Mouse (Mus musculus): ENCODE results near the gene Smdt1. TPM values are rescaled to one million over a fixed set of nuclear protein-coding genes. Genes with fewer than 3 reads are reported as not detected.
"Not testable (repeated sequence)": the region's sequence is repeated elsewhere in the genome, so short reads cannot be mapped to it uniquely, and the experiment has no call there.

Gene Smdt1
- total RNA-seq, 1 experiment from 2014 or later: 179 TPM

GRCm38 (mm10) chr15:82368851-82369250 is 30.1 kb downstream of the Smdt1 start:
- no peak for DNase-seq

- no peak for DNase-seq
Observed at GRCm38 (mm10) chr15:82372446-82372845, 33.7 kb downstream of the Smdt1 start.

- DNase-seq: no peak
Observed at GRCm38 (mm10) chr15:82372991-82373390, 34.2 kb downstream of the Smdt1 start.

- no peak for DNase-seq
Observed at GRCm38 (mm10) chr15:82374437-82374836, 35.7 kb downstream of the Smdt1 start.

GRCm38 (mm10) chr15:82375855-82376254 is 37.1 kb downstream of the Smdt1 start:
- no peak for DNase-seq

GRCm38 (mm10) chr15:82376393-82377138 is 37.8 kb downstream of the Smdt1 start:
- DNase-seq: peak; percentile 60

GRCm38 (mm10) chr15:82377701-82378100 is 38.9 kb downstream of the Smdt1 start:
- DNase-seq: no peak

GRCm38 (mm10) chr15:82378261-82379180 is 39.8 kb downstream of the Smdt1 start:
- DNase-seq: peak; percentile 41

GRCm38 (mm10) chr15:82379511-82379870 is 40.7 kb downstream of the Smdt1 start:
- no peak for DNase-seq

- DNase-seq: peak; percentile 81
Observed at GRCm38 (mm10) chr15:82379871-82380713, 41.3 kb downstream of the Smdt1 start, which contains the start of gene Cyp2d22. Gene Cyp2d22, minus strand, starts transcription at chr15:82380260.

GRCm38 (mm10) chr15:82380714-82381062 is 41.9 kb downstream of the Smdt1 start:
- no peak for DNase-seq

GRCm38 (mm10) chr15:82382441-82382840 is 43.7 kb downstream of the Smdt1 start:
- no peak for DNase-seq

GRCm38 (mm10) chr15:82385729-82386128 is 47.0 kb downstream of the Smdt1 start:
- no peak for DNase-seq

GRCm38 (mm10) chr15:82389916-82390315 is 51.2 kb downstream of the Smdt1 start:
- not testable (repeated sequence) for DNase-seq

GRCm38 (mm10) chr15:82393922-82394321 is 55.2 kb downstream of the Smdt1 start, which contains the start of gene Cyp2d11:
Gene Cyp2d11, minus strand, starts transcription at chr15:82394022.
- not testable (repeated sequence) for DNase-seq

- not testable (repeated sequence) for DNase-seq
Observed at GRCm38 (mm10) chr15:82395955-82396354, 57.2 kb downstream of the Smdt1 start.

Small RNA genes within 50 kb of the gene (microRNA-seq; reads per million reads assigned to microRNA genes)
- 0 reads per million in 2 experiments for gene Mir7684

Other genes with a start within 250 kb of the Smdt1 start
- 6.6 and 12.1 TPM in 2 replicates for gene Ccdc134, start 211.0 kb upstream of the Smdt1 start, total RNA-seq (2021)
- 46.9 and 49.2 TPM in 2 replicates for gene Srebf2, start 191.8 kb upstream of the Smdt1 start, total RNA-seq (2021)
- 0.44 and 1.1 TPM in 2 replicates for gene Shisa8, start 126.1 kb upstream of the Smdt1 start, total RNA-seq (2021)
- 1.0 and 6.8 TPM in 2 replicates for gene Tnfrsf13c, start 114.6 kb upstream of the Smdt1 start, total RNA-seq (2021)
- 10.9 and 12.2 TPM in 2 replicates for gene Cenpm, start 94.2 kb upstream of the Smdt1 start, total RNA-seq (2021)
- gene 1500009C09Rik, start 86.6 kb upstream of the Smdt1 start, total RNA-seq (2021): 0.49 and 0.74 TPM in 2 replicates
- gene Sept3, start 64.1 kb upstream of the Smdt1 start, total RNA-seq (2021): 6.0 and 6.1 TPM in 2 replicates
- gene Wbp2nl, start 40.0 kb upstream of the Smdt1 start, total RNA-seq (2021): not detected in 2 replicates
- 59.5 and 62.1 TPM in 2 replicates for gene Naga, start within 50 bp of the Smdt1 start, total RNA-seq (2021)
- gene Pheta2, start within 50 bp of the Smdt1 start, total RNA-seq (2021): 1.8 and 2.1 TPM in 2 replicates
- 659 and 675 TPM in 2 replicates for gene Ndufa6, start 15.4 kb downstream of the Smdt1 start, total RNA-seq (2021)
- gene Cyp2d22, start 41.3 kb downstream of the Smdt1 start, total RNA-seq (2021): 37.0 and 37.9 TPM in 2 replicates
- gene Cyp2d11, start 55.1 kb downstream of the Smdt1 start, total RNA-seq (2021): 0.23 TPM in 1 of 2 replicates, not detected in the other
- gene Cyp2d10, start 68.2 kb downstream of the Smdt1 start, total RNA-seq (2021): 2.2 and 47.2 TPM in 2 replicates
- gene Cyp2d9, start 94.5 kb downstream of the Smdt1 start, total RNA-seq (2021): 0.64 and 4.3 TPM in 2 replicates
- 0.26 TPM in 1 of 2 replicates, not detected in the other for gene Cyp2d12, start 216.1 kb downstream of the Smdt1 start, total RNA-seq (2021)

Measured in adrenal gland, postnatal 14 days (tissue).